Mouse (Mus musculus) embryonic facial prominence, embryonic 12.5 days (tissue): ENCODE results near the gene Adcyap1. TPM values are rescaled to one million over a fixed set of nuclear protein-coding genes. Genes with fewer than 3 reads are reported as not detected.

Source experiments
- ATAC-seq: fragments of 200-750 bp; cut with Nextera tagmentation; 2 replicates; pipeline ENCODE4 v1.8.0; 2017; ENCODE audit not compliant: insufficient number of reproducible peaks, insufficient read depth, low FRiP score, low TSS enrichment
- H3K27ac ChIP-seq: fragments of 300-500 bp; sonication (generic); 2 replicates; pipeline ENCODE4 v1.5.1; 2016; ENCODE audit warnings: mild to moderate bottlenecking
- H3K27me3 ChIP-seq: fragments of 300-500 bp; sonication (generic); 2 replicates; pipeline ENCODE4 v1.6.1; 2016; ENCODE audit warnings: mild to moderate bottlenecking, moderate library complexity
- H3K36me3 ChIP-seq: fragments of 300-500 bp; sonication (generic); 2 replicates; pipeline ENCODE4 v1.6.1; 2016; ENCODE audit warnings: mild to moderate bottlenecking
- H3K4me1 ChIP-seq: fragments of 300-500 bp; sonication (generic); 2 replicates; pipeline ENCODE4 v1.6.1; 2016
- H3K4me2 ChIP-seq: fragments of 300-500 bp; sonication (generic); replicated peaks from 2 replicates; pipeline ENCODE4 v1.6.1; 2016; ENCODE audit warnings: mild to moderate bottlenecking, moderate library complexity
- H3K4me3 ChIP-seq: fragments of 300-500 bp; sonication (generic); 2 replicates; pipeline ENCODE4 v1.5.1; 2016; ENCODE audit warnings: mild to moderate bottlenecking
- H3K9ac ChIP-seq: fragments of 300-500 bp; sonication (generic); 2 replicates; pipeline ENCODE4 v1.6.1; 2016; ENCODE audit warnings: mild to moderate bottlenecking, moderate library complexity
- H3K9me3 ChIP-seq: fragments of 300-500 bp; sonication (generic); 2 replicates; pipeline ENCODE4 v1.6.1; 2016; ENCODE audit warnings: mild to moderate bottlenecking, moderate library complexity
- WGBS: fragments of 180-500 bp; shearing (Covaris S2); methylation state at CpG from one replicate; pipeline ENCODE4 v1.1.7; 2016; 5-methylcytosine and 5-hydroxymethylcytosine counted together
- polyA plus RNA-seq: library from polyadenylated mRNA; unstranded; fragments of >200 nt; fragmentation: Nextera tagmentation; extraction: Ambion mirVana; gene quantifications from 2 replicates; pipeline ENCODE4 v1.2.1, GENCODE M21; 2016

The Adcyap1 gene
- polyA plus RNA-seq, 1 experiment from 2014 or later: 3.3 TPM

DNA sequence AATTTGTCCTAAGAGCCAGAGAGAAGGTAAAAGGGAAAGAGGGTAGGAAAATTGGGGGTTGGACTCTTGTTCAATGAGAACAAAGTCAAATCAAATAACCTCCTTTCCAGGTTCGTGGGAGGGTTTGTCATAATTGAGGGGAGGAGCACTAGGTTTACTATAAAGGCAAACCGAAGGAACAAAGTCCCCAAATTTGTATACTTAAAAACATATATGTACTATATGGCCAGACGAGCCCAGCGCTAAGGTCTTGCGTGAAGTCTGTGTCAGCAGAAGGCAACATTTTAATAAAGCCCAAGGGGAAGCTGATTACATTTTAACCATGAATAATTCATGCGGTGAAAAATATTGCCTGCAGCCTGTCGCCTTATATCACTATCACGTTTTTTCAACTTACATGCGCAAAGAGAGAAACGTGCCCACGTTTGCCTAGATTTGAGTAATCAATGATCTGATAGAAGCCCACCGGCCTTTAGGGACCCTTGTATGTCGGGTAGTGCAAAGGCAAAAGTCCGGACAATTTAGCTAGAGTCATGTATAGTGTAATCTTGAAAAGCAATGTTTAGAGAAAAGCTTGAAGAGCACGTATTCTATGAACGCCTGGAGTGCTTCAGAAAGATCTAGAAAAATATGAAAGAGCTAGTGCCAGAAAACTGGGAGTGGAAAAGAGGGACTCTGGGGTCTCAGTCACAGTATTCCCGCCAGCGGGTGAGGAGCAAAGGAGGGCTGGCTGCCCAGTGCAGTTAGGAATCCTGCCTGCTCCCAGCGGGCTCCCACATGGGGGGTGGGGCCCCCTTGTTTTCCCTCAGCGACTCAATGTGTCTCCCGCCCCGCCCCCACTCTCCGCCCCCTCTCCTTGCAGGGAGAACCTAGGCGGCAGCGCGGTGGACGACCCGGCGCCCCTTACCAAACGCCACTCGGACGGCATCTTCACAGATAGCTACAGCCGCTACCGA lies 4.5 kb downstream of the Adcyap1 start:
- H3K27ac ChIP-seq: no peak overlapping the region
- H3K27me3 ChIP-seq: peaks cover 62% of the 10 kb centered on the region
- no peaks in the 10 kb centered on the region for H3K9me3 ChIP-seq
- H3K4me1 ChIP-seq: peaks cover 25% of the 10 kb centered on the region
- H3K9ac ChIP-seq: 0 out of 2 replicates have a peak overlapping the region, but pooled peaks have one; percentile 20
- H3K4me3 ChIP-seq: peak overlapping the region; percentile 28
- ATAC-seq: no peak
- H3K36me3 ChIP-seq: no peaks in the 10 kb centered on the region
- H3K4me2 ChIP-seq: peak overlapping the region; percentile 53
- under 1% methylated on average over 34 of the region's 34 CpGs for whole genome bisulfite sequencing

DNA sequence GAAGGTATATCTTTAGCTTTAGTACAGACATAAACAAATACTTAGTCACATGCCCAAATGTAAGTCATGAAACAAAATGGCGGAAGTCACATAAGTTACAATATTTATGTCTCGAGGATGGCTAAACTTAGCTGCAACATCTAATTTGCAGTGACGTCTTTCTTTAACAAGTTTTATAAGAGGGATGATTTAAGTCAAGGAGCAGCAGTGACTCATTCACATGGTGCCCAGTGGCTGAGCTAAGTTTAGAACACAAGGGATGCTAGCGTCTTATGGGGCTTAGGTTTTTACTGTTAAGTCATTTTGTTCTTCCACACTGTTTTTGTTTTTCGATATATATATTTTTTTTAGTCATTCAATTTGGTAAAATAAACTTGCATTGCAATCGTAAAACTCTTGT lies 19.0 kb downstream of the Adcyap1 start:
- WGBS: 84% methylated on average over 6 of the region's 6 CpGs
- Histone ChIP-seq H3K27ac (no peak overlapping the region), H3K36me3 (no peaks in the 10 kb centered on the region)

DNA sequence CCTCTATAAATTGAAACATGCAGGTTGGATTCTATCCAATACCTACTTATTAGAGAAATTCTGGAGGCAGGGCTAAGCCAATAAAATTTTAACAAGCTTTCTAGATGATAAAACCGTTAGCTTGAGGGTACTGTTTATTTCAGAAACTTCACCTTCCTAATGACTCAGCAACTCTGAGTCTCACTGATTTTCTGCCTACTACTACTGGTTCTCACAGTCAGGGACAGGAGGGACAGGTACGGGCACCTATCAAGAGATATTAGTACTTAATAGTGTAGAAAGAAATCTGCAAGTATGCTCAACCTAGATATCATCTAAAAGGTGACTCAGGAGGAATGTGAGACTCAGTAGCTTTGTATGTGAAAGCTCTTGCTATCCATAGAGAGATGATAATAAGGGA lies 19.8 kb downstream of the Adcyap1 start:
- no peaks in the 10 kb centered on the region for H3K9me3 ChIP-seq
- H3K36me3 ChIP-seq: no peaks in the 10 kb centered on the region
- H3K4me1 ChIP-seq: no peaks in the 10 kb centered on the region
- 67% methylated on average over 2 of the region's 2 CpGs for WGBS
- H3K4me3 ChIP-seq: no peak overlapping the region
- no peak overlapping the region for H3K9ac ChIP-seq
- no peak overlapping the region for H3K4me2 ChIP-seq
- no peak overlapping the region for H3K27ac ChIP-seq
- H3K27me3 ChIP-seq: no peaks in the 10 kb centered on the region
- no peak for ATAC-seq

More for the DNA sequence above, 19.0 kb downstream of the Adcyap1 start:
- H3K4me1 ChIP-seq: no peaks in the 10 kb centered on the region
- no peak overlapping the region for H3K4me2 ChIP-seq
- no peak overlapping the region for H3K9ac ChIP-seq
- ATAC-seq: no peak
- no peaks in the 10 kb centered on the region for H3K27me3 ChIP-seq
- H3K4me3 ChIP-seq: no peak overlapping the region
- no peaks in the 10 kb centered on the region for H3K9me3 ChIP-seq

DNA sequence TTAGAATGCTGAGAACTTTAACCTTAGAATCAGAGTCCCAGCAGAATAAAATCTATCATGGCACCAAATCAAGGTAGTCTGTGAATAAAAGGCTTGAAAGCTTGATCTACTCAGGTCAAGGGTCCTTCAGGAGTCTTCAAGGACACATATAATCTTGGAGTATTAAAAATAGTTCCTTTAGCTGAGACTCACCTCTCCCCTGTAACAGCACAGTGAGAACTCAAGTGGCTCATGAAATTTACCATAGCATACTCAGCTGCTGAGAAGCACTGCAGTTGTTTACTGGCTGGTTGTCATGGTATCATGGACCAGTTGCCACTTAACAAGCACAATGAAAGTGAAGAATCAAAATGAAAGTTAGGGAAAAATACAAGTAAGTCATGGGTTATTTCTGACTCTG lies 38.5 kb downstream of the Adcyap1 start:
- no peaks in the 10 kb centered on the region for H3K27me3 ChIP-seq
- no peaks in the 10 kb centered on the region for H3K9me3 ChIP-seq
- ATAC-seq: no peak

More for the DNA sequence above, 38.5 kb downstream of the Adcyap1 start:
- H3K27ac ChIP-seq: no peak overlapping the region
- no peak overlapping the region for H3K4me3 ChIP-seq
- H3K9ac ChIP-seq: no peak overlapping the region
- H3K4me1 ChIP-seq: no peaks in the 10 kb centered on the region
- no peak overlapping the region for H3K4me2 ChIP-seq
- no peaks in the 10 kb centered on the region for H3K36me3 ChIP-seq
